Mouse (Mus musculus) CH12.LX (cell line): ENCODE data around the gene Slc35c2. TPM values are rescaled to one million over a fixed set of nuclear protein-coding genes. Genes with fewer than 3 reads are reported as not detected.

Experiments used
- DNase-seq: peaks from one replicate; pipeline ENCODE4 v3.0.0-alpha.2; 2013; ENCODE audit errors: extremely low read depth
- H3K27ac ChIP-seq: 2 replicates; pipeline ENCODE4 v1.5.1; 2012; ENCODE audit warnings: low read depth, mild to moderate bottlenecking, control low read depth, moderate library complexity; ENCODE audit not compliant: insufficient read depth
- H3K27me3 ChIP-seq: replicated peaks from 2 replicates; pipeline ENCODE3; 2012; ENCODE audit warnings: inconsistent platforms
- H3K36me3 ChIP-seq, 2 experiments: replicated peaks in 1 of 2; 2 replicates each; pipeline versions ENCODE3 to v1.6.1; 2012; ENCODE audit warnings: inconsistent platforms in 1 of 2, low read length in 1 of 2, mild to moderate bottlenecking in 1 of 2, mixed read lengths in 1 of 2, moderate library complexity in 1 of 2; ENCODE audit not compliant: control insufficient read depth in 1 of 2, insufficient read depth in 1 of 2
- H3K4me1 ChIP-seq, 2 experiments: 2 replicates each; pipeline ENCODE4 v1.6.1; 2012; ENCODE audit warnings: inconsistent platforms in 1 of 2, moderate library complexity in 1 of 2; ENCODE audit not compliant: insufficient read depth in 2 of 2, control insufficient read depth in 1 of 2
- H3K4me2 ChIP-seq: 2 replicates; pipeline ENCODE4 v1.6.1; 2012; ENCODE audit warnings: low read depth, mild to moderate bottlenecking, control low read depth; ENCODE audit not compliant: poor library complexity, insufficient read depth, severe bottlenecking
- H3K4me3 ChIP-seq, 3 experiments: fragments of 150-350 bp in 1 of 3; sonication (generic) in 1 of 3; replicated peaks in 1 of 3; 2 replicates each; pipeline versions ENCODE3 to v1.5.1; 2011 to 2012; ENCODE audit warnings: low read depth in 2 of 3, low read length in 2 of 3, mild to moderate bottlenecking in 2 of 3, moderate library complexity in 2 of 3, control low read depth in 1 of 3, improper control_type of control experiment in 1 of 3, inconsistent platforms in 1 of 3, mixed read lengths in 1 of 3; ENCODE audit not compliant: poor library complexity in 1 of 3
- H3K79me2 ChIP-seq: replicated peaks from 2 replicates; pipeline ENCODE4 v1.6.1; 2012; ENCODE audit warnings: mild to moderate bottlenecking, moderate library complexity; ENCODE audit not compliant: control insufficient read depth, poor library complexity, insufficient read depth, severe bottlenecking; ENCODE audit errors: extremely low read depth
- H3K9ac ChIP-seq: 2 replicates; pipeline ENCODE4 v1.6.1; 2012; ENCODE audit warnings: low read depth, mild to moderate bottlenecking, control low read depth, moderate library complexity; ENCODE audit not compliant: insufficient read depth
- H3K9me3 ChIP-seq: replicated peaks from 2 replicates; pipeline ENCODE3; 2012; ENCODE audit warnings: low read length, inconsistent platforms, mixed read lengths
- BHLHE40 ChIP-seq: IDR thresholded peaks from 2 replicates; pipeline ENCODE4 v1.6.1; 2011; ENCODE audit warnings: mild to moderate bottlenecking, low read depth, low read length, improper control_type of control experiment
- CHD1 ChIP-seq: IDR thresholded peaks from 2 replicates; pipeline ENCODE4 v1.6.1; 2012; ENCODE audit warnings: low read depth, low read length, improper control_type of control experiment, inconsistent platforms
- CHD2 ChIP-seq: IDR thresholded peaks from 2 replicates; pipeline ENCODE4 v1.6.1; 2011; ENCODE audit warnings: low read length, improper control_type of control experiment
- E2F4 ChIP-seq: IDR thresholded peaks from 2 replicates; pipeline ENCODE4 v1.6.1; 2011; ENCODE audit warnings: low read depth, low read length, improper control_type of control experiment; ENCODE audit not compliant: insufficient replicate concordance
- ELF1 ChIP-seq: IDR thresholded peaks from 2 replicates; pipeline ENCODE4 v1.6.1; 2014; ENCODE audit warnings: low read depth, mild to moderate bottlenecking, inconsistent platforms, low read length, improper control_type of control experiment
- EP300 ChIP-seq: IDR thresholded peaks from 2 replicates; pipeline ENCODE4 v1.6.1; 2011; ENCODE audit warnings: low read length, improper control_type of control experiment
- IRF4 ChIP-seq: IDR thresholded peaks from 2 replicates; pipeline ENCODE4 v1.6.1; 2014; ENCODE audit warnings: low read depth, mild to moderate bottlenecking, inconsistent platforms, low read length, improper control_type of control experiment
- JUND ChIP-seq: conservative IDR thresholded peaks from 2 replicates; pipeline ENCODE4 v1.6.1; 2011; ENCODE audit warnings: low read depth, low read length, improper control_type of control experiment
- MAFK ChIP-seq: IDR thresholded peaks from 2 replicates; pipeline ENCODE4 v1.6.1; 2011; ENCODE audit warnings: low read length, improper control_type of control experiment; ENCODE audit not compliant: insufficient replicate concordance
- MAX ChIP-seq: IDR thresholded peaks from 2 replicates; pipeline ENCODE4 v1.6.1; 2011; ENCODE audit warnings: low read length, improper control_type of control experiment
- MAZ ChIP-seq: IDR thresholded peaks from 2 replicates; pipeline ENCODE4 v1.6.1; 2012; ENCODE audit warnings: low read depth, mild to moderate bottlenecking, inconsistent platforms, low read length, improper control_type of control experiment, moderate library complexity
- MEF2A ChIP-seq: IDR thresholded peaks from 2 replicates; pipeline ENCODE4 v1.6.1; 2014; ENCODE audit warnings: low read depth, mild to moderate bottlenecking, inconsistent platforms, low read length, improper control_type of control experiment, borderline replicate concordance
- MXI1 ChIP-seq: IDR thresholded peaks from 2 replicates; pipeline ENCODE4 v1.6.1; 2011; ENCODE audit warnings: mild to moderate bottlenecking, low read depth, low read length, improper control_type of control experiment
- NELFE ChIP-seq: IDR thresholded peaks from 2 replicates; pipeline ENCODE4 v1.6.1; 2011; ENCODE audit warnings: low read depth, low read length, improper control_type of control experiment
- NRF1 ChIP-seq: IDR thresholded peaks from 2 replicates; pipeline ENCODE4 v1.6.1; 2014; ENCODE audit warnings: low read depth, mild to moderate bottlenecking, inconsistent platforms, low read length, improper control_type of control experiment, moderate library complexity
- POLR2A ChIP-seq: IDR thresholded peaks from 2 replicates; pipeline ENCODE4 v1.6.1; 2011; ENCODE audit warnings: low read depth, mild to moderate bottlenecking, improper control_type of control experiment, low read length
- POLR2AphosphoS2 ChIP-seq: IDR thresholded peaks from 2 replicates; pipeline ENCODE4 v1.6.1; 2011; ENCODE audit warnings: low read depth, low read length, improper control_type of control experiment
- RCOR1 ChIP-seq: conservative IDR thresholded peaks from 2 replicates; pipeline ENCODE4 v1.6.1; 2012; ENCODE audit warnings: low read depth, mild to moderate bottlenecking, inconsistent platforms, low read length, improper control_type of control experiment
- SIN3A ChIP-seq: IDR thresholded peaks from 2 replicates; pipeline ENCODE4 v1.6.1; 2012; ENCODE audit warnings: low read length, improper control_type of control experiment, inconsistent platforms
- TBP ChIP-seq: conservative IDR thresholded peaks from 2 replicates; pipeline ENCODE4 v1.6.1; 2011; ENCODE audit warnings: low read depth, low read length, improper control_type of control experiment
- TCF12 ChIP-seq: IDR thresholded peaks from 2 replicates; pipeline ENCODE4 v1.6.1; 2014; ENCODE audit warnings: low read depth, mild to moderate bottlenecking, inconsistent platforms, low read length, improper control_type of control experiment
- UBTF ChIP-seq: IDR thresholded peaks from 2 replicates; pipeline ENCODE4 v1.6.1; 2012; ENCODE audit warnings: low read depth, mild to moderate bottlenecking, inconsistent platforms, low read length, improper control_type of control experiment, moderate library complexity
- USF1 ChIP-seq: IDR thresholded peaks from 2 replicates; pipeline ENCODE4 v1.6.1; 2014; ENCODE audit warnings: low read depth, mild to moderate bottlenecking, inconsistent platforms, low read length, improper control_type of control experiment
- USF2 ChIP-seq: conservative IDR thresholded peaks from 2 replicates; pipeline ENCODE4 v1.6.1; 2011; ENCODE audit warnings: low read depth, low read length, improper control_type of control experiment
- dilution Hi-C: fragments of 300-500 bp; cut with MboI; formaldehyde crosslinking; loops from 2 replicates; pipeline ENCODE4 v1.14.3; 2020; ENCODE audit warnings: low sequenced_read_pairs; ENCODE audit not compliant: extremely low pct_unique_long_range_greater_than_20kb, extremely low pct_ligation_motif_present
- in situ Hi-C: fragments of 300-500 bp; cut with MboI; formaldehyde crosslinking; loops from 3 replicates; pipeline ENCODE4 v1.14.3; 2019; ENCODE audit warnings: low sequenced_read_pairs, low pct_ligation_motif_present, low pct_unique_long_range_greater_than_20kb, mixed read lengths
- polyA plus RNA-seq: library from polyadenylated mRNA; unstranded; fragments of >175 nt; gene quantifications from 2 replicates; pipeline ENCODE4 v1.2.1, GENCODE M21; 2012; ENCODE audit warnings: low read depth; ENCODE audit not compliant: insufficient read length
- total RNA-seq, 2 experiments: library from RNA; depleted of rRNA; stranded (reverse); fragments of 300-350 nt in 1 of 2; fragments of >200 nt in 1 of 2; gene quantifications; 2 replicates each; pipeline ENCODE4 v1.2.3; 2012 to 2014

The Slc35c2 gene
- total and polyA plus RNA-seq, 3 experiments = 45.5 to 57.8 (median 55.3) TPM

DNA sequence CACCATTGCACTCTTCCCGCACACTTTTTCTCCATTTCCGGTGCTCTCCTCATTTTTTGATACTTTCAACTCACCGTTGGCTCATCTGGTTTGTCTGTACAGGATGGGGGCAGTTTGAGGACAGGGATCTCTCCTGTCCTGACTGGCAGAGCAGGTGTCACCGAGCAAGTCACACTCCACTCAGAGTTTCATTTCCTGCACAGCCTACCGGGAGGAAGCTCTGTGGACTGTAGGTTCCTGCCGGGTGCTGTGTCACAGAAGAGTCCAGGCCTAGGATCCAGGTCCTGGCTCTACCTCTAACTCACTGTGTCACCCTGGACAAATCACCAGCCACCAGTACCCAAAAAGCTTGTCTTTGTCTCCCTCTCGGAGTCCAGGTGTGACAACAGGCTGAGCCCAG is 45.9 kb downstream of the Slc35c2 start:
- H3K27me3 ChIP-seq = peaks cover 88% of the 10 kb centered on the region
- TF ChIP-seq POLR2A = no peak
- TF ChIP-seq E2F4 = no peak
- no peak for TF ChIP-seq JUND
- TF ChIP-seq POLR2AphosphoS2 = no peak
- no peak for TF ChIP-seq MAZ

GRCm38 (mm10) chr2:165240371-165240770 is 47.3 kb downstream of the Slc35c2 start:
- Histone ChIP-seq H3K9ac (no peak overlapping the region), H3K4me3 (no peak overlapping the region), H3K4me1 (peaks cover 22 to 29% of the 10 kb centered on the region in 2 experiments), H3K9me3 (peaks cover 2% of the 10 kb centered on the region), H3K27ac (no peak overlapping the region), H3K79me2 (no peaks in the 10 kb centered on the region), H3K4me2 (no peak overlapping the region), H3K36me3 (no peaks in the 10 kb centered on the region), H3K27me3 (peaks cover 90% of the 10 kb centered on the region)
- dilution Hi-C loops (no loop called here), in situ Hi-C loops (no loop called here)
- no peak for DNase-seq
- TF ChIP-seq UBTF (no peak), USF2 (no peak), CHD2 (no peak), USF1 (no peak), EP300 (no peak), MXI1 (no peak), CHD1 (no peak)

More for the DNA sequence above, 45.9 kb downstream of the Slc35c2 start:
- H3K9ac ChIP-seq = no peak overlapping the region
- no peaks in the 10 kb centered on the region for H3K79me2 ChIP-seq
- in situ Hi-C loops (no loop called here), dilution Hi-C loops (no loop called here)
- no peaks in the 10 kb centered on the region for H3K36me3 ChIP-seq
- no peak overlapping the region for H3K4me2 ChIP-seq
- no peak overlapping the region for H3K27ac ChIP-seq
- H3K4me3 ChIP-seq = no peak overlapping the region
- H3K9me3 ChIP-seq = peaks cover 2% of the 10 kb centered on the region
- peak; percentile 3 for DNase-seq
- H3K4me1 ChIP-seq = peaks cover 22 to 29% of the 10 kb centered on the region in 2 experiments

DNA sequence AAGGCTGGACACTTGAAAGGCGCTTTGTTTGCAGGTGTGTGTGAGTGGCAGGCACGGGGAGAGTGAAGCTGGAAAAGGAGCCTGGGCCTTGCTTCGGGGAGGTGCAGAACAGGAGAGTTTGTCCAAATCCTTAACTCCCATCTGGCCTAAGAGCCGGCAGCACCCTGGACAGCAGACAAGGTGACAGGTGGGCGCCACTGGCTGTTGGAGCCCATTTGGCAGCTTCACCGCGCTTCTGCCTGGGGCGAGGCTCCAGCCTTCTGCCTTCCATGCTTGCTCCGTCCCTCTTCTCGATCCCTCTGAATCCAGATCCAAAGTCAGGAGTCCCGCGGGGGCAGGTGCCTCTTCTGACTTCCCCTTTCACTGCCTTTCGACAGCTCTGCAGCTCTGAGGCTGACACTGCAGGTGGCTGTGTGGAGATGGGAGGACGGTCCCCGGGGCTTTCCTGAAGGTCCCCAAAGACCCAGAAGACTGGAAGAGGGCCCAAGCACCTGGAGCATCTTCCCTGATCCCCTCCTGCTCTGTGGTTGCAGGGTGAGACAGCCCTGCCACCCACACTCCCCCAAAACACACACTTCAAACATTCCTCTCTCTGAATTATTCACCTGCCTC is 48.0 kb downstream of the Slc35c2 start:
- dilution Hi-C loops = no loop called here
- H3K4me2 ChIP-seq = peak overlapping the region; percentile 12; the same call in 1 of the 2 replicates
- peaks cover 93% of the 10 kb centered on the region for H3K27me3 ChIP-seq
- TF ChIP-seq POLR2AphosphoS2 (no peak), MAZ (peak; percentile 51; the same call in 1 of the 2 replicates), MAX (no peak), IRF4 (peak; percentile 58; the same call in 1 of the 2 replicates), TCF12 (peak; percentile 93), EP300 (peak; percentile 80), TBP (no peak), BHLHE40 (peak; percentile 50), RCOR1 (peak; percentile 72; the same call in 1 of the 2 replicates), ELF1 (no peak), USF2 (no peak), SIN3A (peak; percentile 71), MAFK (0 out of 2 replicates have a peak, but pooled peaks have one; percentile 25), NELFE (no peak), NRF1 (no peak), E2F4 (no peak), USF1 (no peak), MXI1 (peak; percentile 57; the same call in 1 of the 2 replicates), MEF2A (peak; percentile 71), UBTF (no peak)

More for the DNA sequence above, 48.0 kb downstream of the Slc35c2 start:
- no peak overlapping the region for H3K4me3 ChIP-seq
- no peaks in the 10 kb centered on the region for H3K36me3 ChIP-seq
- in situ Hi-C loops = no loop called here
- H3K27ac ChIP-seq = no peak overlapping the region
- peak; percentile 9 for DNase-seq
- no peaks in the 10 kb centered on the region for H3K79me2 ChIP-seq
- H3K9ac ChIP-seq = no peak overlapping the region
- H3K4me1 ChIP-seq = peaks cover 22 to 29% of the 10 kb centered on the region in 2 experiments
- peaks cover 4% of the 10 kb centered on the region for H3K9me3 ChIP-seq
